Mouse (Mus musculus) gastrocnemius, postnatal 14 days (tissue): ENCODE measurements around the gene Fam104a. TPM values are rescaled to one million over a fixed set of nuclear protein-coding genes. Genes with fewer than 3 reads are reported as not detected.
A peak's percentile ranks its signal among the peaks of the same experiment; 100 is the strongest.

Source experiments
- DNase-seq: peaks from one replicate; pipeline ENCODE4 v3.0.0; 2021; ENCODE audit warnings: mixed read lengths
- intact Hi-C: fragments of 180-260 bp; cut with DNase I; formaldehyde crosslinking; loops from one replicate; pipeline ENCODE4 v1.15.1; 2025; ENCODE audit warnings: low total_unique reads
- total RNA-seq, 2 experiments: library from RNA; stranded (reverse); gene quantifications; 2 replicates each; pipeline ENCODE4 v1.2.3; 2021

The Fam104a gene
- total RNA-seq, 2 experiments from 2014 or later = 28.4 to 31.3 TPM

- DNase-seq = no peak
- intact Hi-C loops = no loop called here
Observed at GRCm38 (mm10) chr11:113708629-113709213, 24.8 kb upstream of the Fam104a start.

- no peak for DNase-seq
- intact Hi-C loops = no loop called here
Observed at GRCm38 (mm10) chr11:113705966-113706652, 22.2 kb upstream of the Fam104a start.

GRCm38 (mm10) chr11:113703758-113704157 lies 19.8 kb upstream of the Fam104a start:
- peak; percentile 68 for DNase-seq
- intact Hi-C loops = loop anchor here (2.0 kb wide), 1 partner anchor 107 kb away; no protein-coding TSS in a partner anchor

GRCm38 (mm10) chr11:113699643-113700042 lies 15.7 kb upstream of the Fam104a start:
- intact Hi-C loops = no loop called here
- DNase-seq = no peak

- DNase-seq = no peak
- intact Hi-C loops = no loop called here
Observed at GRCm38 (mm10) chr11:113698013-113698545, 14.1 kb upstream of the Fam104a start.

- no peak for DNase-seq
- intact Hi-C loops = no loop called here
Observed at GRCm38 (mm10) chr11:113697571-113697970, 13.6 kb upstream of the Fam104a start.

- intact Hi-C loops = no loop called here
- no peak for DNase-seq
Observed at GRCm38 (mm10) chr11:113691851-113692250, 7.9 kb upstream of the Fam104a start.

GRCm38 (mm10) chr11:113691318-113691717 lies 7.4 kb upstream of the Fam104a start:
- intact Hi-C loops = no loop called here
- DNase-seq = no peak

GRCm38 (mm10) chr11:113690506-113690905 lies 6.6 kb upstream of the Fam104a start:
- intact Hi-C loops = no loop called here
- DNase-seq = no peak

- no peak for DNase-seq
- intact Hi-C loops = loop anchor here (5.0 kb wide), 1 partner anchor 35 kb away; the partner anchor contains the start of gene Slc39a11
Observed at GRCm38 (mm10) chr11:113687031-113687430, 3.1 kb upstream of the Fam104a start.

GRCm38 (mm10) chr11:113684707-113685426 lies 912 bp upstream of the Fam104a start:
- intact Hi-C loops = loop anchor here (5.0 kb wide), 1 partner anchor 33 kb away; the partner anchor contains the start of gene Slc39a11
- DNase-seq = no peak

- DNase-seq = no peak
- intact Hi-C loops = no loop called here
Observed at GRCm38 (mm10) chr11:113683627-113683956, 363 bp downstream of the Fam104a start.

- DNase-seq = peak; percentile 69
- intact Hi-C loops = no loop called here
Observed at GRCm38 (mm10) chr11:113682897-113683626, 893 bp downstream of the Fam104a start.

- DNase-seq = no peak
- intact Hi-C loops = no loop called here
Observed at GRCm38 (mm10) chr11:113681979-113682378, 2.0 kb downstream of the Fam104a start.

- DNase-seq = no peak
- intact Hi-C loops = no loop called here
Observed at GRCm38 (mm10) chr11:113680954-113681353, 3.0 kb downstream of the Fam104a start.

GRCm38 (mm10) chr11:113678373-113678772 lies 5.6 kb downstream of the Fam104a start:
- DNase-seq = no peak
- intact Hi-C loops = no loop called here

- intact Hi-C loops = no loop called here
- no peak for DNase-seq
Observed at GRCm38 (mm10) chr11:113677378-113677777, 6.6 kb downstream of the Fam104a start.

GRCm38 (mm10) chr11:113676847-113677246 lies 7.1 kb downstream of the Fam104a start:
- DNase-seq = no peak
- intact Hi-C loops = no loop called here

GRCm38 (mm10) chr11:113674595-113674994 lies 9.4 kb downstream of the Fam104a start:
- intact Hi-C loops = no loop called here
- no peak for DNase-seq

GRCm38 (mm10) chr11:113673614-113674013 lies 10.3 kb downstream of the Fam104a start:
- intact Hi-C loops = no loop called here
- DNase-seq = no peak
